Mouse (Mus musculus): ENCODE results near the gene Dok5. TPM values are rescaled to one million over a fixed set of nuclear protein-coding genes. Genes with fewer than 3 reads are reported as not detected.

Dok5 gene
- polyA plus RNA-seq, 1 experiment from 2014 or later: 76.7 TPM

GRCm38 (mm10) chr2:170743521-170743920 lies 11.9 kb downstream of the Dok5 start:
- no peak overlapping the region for H3K4me2 ChIP-seq (replicated peaks)
- H3K9me3 ChIP-seq: no peaks in the 10 kb centered on the region
- 38% methylated on average over 2 of the region's 2 CpGs for WGBS
- H3K4me3 ChIP-seq: no peak overlapping the region
- no peaks in the 10 kb centered on the region for H3K27me3 ChIP-seq
- H3K4me1 ChIP-seq: peaks cover 25% of the 10 kb centered on the region
- H3K36me3 ChIP-seq: no peaks in the 10 kb centered on the region
- no peak overlapping the region for H3K27ac ChIP-seq (replicated peaks)
- no peak overlapping the region for H3K9ac ChIP-seq (replicated peaks)
- peak; percentile 55; the same call in 1 of the 2 replicates for ATAC-seq (replicated peaks)

GRCm38 (mm10) chr2:170748901-170749300 lies 17.3 kb downstream of the Dok5 start:
- Histone ChIP-seq H3K36me3 (no peaks in the 10 kb centered on the region), H3K4me1 (peaks cover 4% of the 10 kb centered on the region), H3K27ac (replicated peaks) (no peak overlapping the region), H3K4me2 (replicated peaks) (no peak overlapping the region), H3K27me3 (no peaks in the 10 kb centered on the region), H3K9me3 (no peaks in the 10 kb centered on the region), H3K4me3 (no peak overlapping the region), H3K9ac (replicated peaks) (no peak overlapping the region)
- 35% methylated on average over 3 of the region's 3 CpGs for WGBS
- ATAC-seq (replicated peaks): no peak

- Histone ChIP-seq H3K4me3 (no peak overlapping the region), H3K4me1 (peaks cover 24% of the 10 kb centered on the region), H3K9me3 (no peaks in the 10 kb centered on the region), H3K27ac (replicated peaks) (no peak overlapping the region), H3K27me3 (no peaks in the 10 kb centered on the region), H3K4me2 (replicated peaks) (no peak overlapping the region), H3K36me3 (no peaks in the 10 kb centered on the region), H3K9ac (replicated peaks) (no peak overlapping the region)
- 73% methylated on average over 10 of the region's 10 CpGs for WGBS
- no peak for ATAC-seq (replicated peaks)
Observed at GRCm38 (mm10) chr2:170752191-170752850, 20.7 kb downstream of the Dok5 start.

GRCm38 (mm10) chr2:170755817-170756216 lies 24.2 kb downstream of the Dok5 start:
- Histone ChIP-seq H3K27me3 (no peaks in the 10 kb centered on the region), H3K4me2 (replicated peaks) (no peak overlapping the region), H3K4me1 (peaks cover 43% of the 10 kb centered on the region), H3K4me3 (no peak overlapping the region), H3K9ac (replicated peaks) (no peak overlapping the region), H3K36me3 (no peaks in the 10 kb centered on the region), H3K9me3 (no peaks in the 10 kb centered on the region), H3K27ac (replicated peaks) (peak overlapping the region; percentile 87)
- 59% methylated on average over 2 of the region's 2 CpGs for WGBS
- ATAC-seq (replicated peaks): no peak

- H3K4me1 ChIP-seq: peaks cover 43% of the 10 kb centered on the region
- H3K4me3 ChIP-seq: no peak overlapping the region
- H3K27me3 ChIP-seq: no peaks in the 10 kb centered on the region
- ATAC-seq (replicated peaks): peak; percentile 33
- no peaks in the 10 kb centered on the region for H3K9me3 ChIP-seq
- H3K9ac ChIP-seq (replicated peaks): no peak overlapping the region
- H3K4me2 ChIP-seq (replicated peaks): no peak overlapping the region
- WGBS: 37% methylated on average over 7 of the region's 7 CpGs
- peak overlapping the region; percentile 87 for H3K27ac ChIP-seq (replicated peaks)
- no peaks in the 10 kb centered on the region for H3K36me3 ChIP-seq
Observed at GRCm38 (mm10) chr2:170756667-170757066, 25.1 kb downstream of the Dok5 start.

GRCm38 (mm10) chr2:170757228-170757875 lies 25.7 kb downstream of the Dok5 start:
- 24% methylated on average over 14 of the region's 14 CpGs for WGBS
- peak; percentile 74 for ATAC-seq (replicated peaks)
- H3K4me1 ChIP-seq: peaks cover 43% of the 10 kb centered on the region
- peak overlapping the region; percentile 87 for H3K27ac ChIP-seq (replicated peaks)
- H3K9me3 ChIP-seq: no peaks in the 10 kb centered on the region
- no peak overlapping the region for H3K4me3 ChIP-seq
- H3K27me3 ChIP-seq: no peaks in the 10 kb centered on the region
- H3K4me2 ChIP-seq (replicated peaks): no peak overlapping the region; the same call in 1 of the 2 replicates
- H3K36me3 ChIP-seq: no peaks in the 10 kb centered on the region
- H3K9ac ChIP-seq (replicated peaks): 0 out of 2 replicates have a peak overlapping the region, but pooled peaks have one; percentile 17

- peaks cover 43% of the 10 kb centered on the region for H3K4me1 ChIP-seq
- no peak overlapping the region for H3K9ac ChIP-seq (replicated peaks)
- no peak overlapping the region for H3K4me2 ChIP-seq (replicated peaks)
- no peaks in the 10 kb centered on the region for H3K36me3 ChIP-seq
- no peaks in the 10 kb centered on the region for H3K9me3 ChIP-seq
- peak overlapping the region; percentile 87 for H3K27ac ChIP-seq (replicated peaks)
- H3K27me3 ChIP-seq: no peaks in the 10 kb centered on the region
- WGBS: 55% methylated on average over 5 of the region's 5 CpGs
- peak; percentile 52; the same call in 1 of the 2 replicates for ATAC-seq (replicated peaks)
- no peak overlapping the region for H3K4me3 ChIP-seq
Observed at GRCm38 (mm10) chr2:170758201-170758600, 26.6 kb downstream of the Dok5 start.

GRCm38 (mm10) chr2:170764704-170765103 lies 33.1 kb downstream of the Dok5 start:
- no peaks in the 10 kb centered on the region for H3K36me3 ChIP-seq
- no peak for ATAC-seq (replicated peaks)

GRCm38 (mm10) chr2:170767243-170767642 lies 35.6 kb downstream of the Dok5 start:
- peak overlapping the region; percentile 72 for H3K27ac ChIP-seq (replicated peaks)
- H3K4me3 ChIP-seq: no peak overlapping the region
- no peaks in the 10 kb centered on the region for H3K36me3 ChIP-seq
- peaks cover 18% of the 10 kb centered on the region for H3K4me1 ChIP-seq
- H3K27me3 ChIP-seq: no peaks in the 10 kb centered on the region
- H3K9ac ChIP-seq (replicated peaks): no peak overlapping the region
- WGBS: 43% methylated on average over 8 of the region's 8 CpGs
- H3K9me3 ChIP-seq: no peaks in the 10 kb centered on the region
- ATAC-seq (replicated peaks): 0 out of 2 replicates have a peak, but pooled peaks have one; percentile 21
- no peak overlapping the region for H3K4me2 ChIP-seq (replicated peaks)

More at GRCm38 (mm10) chr2:170764704-170765103, 33.1 kb downstream of the Dok5 start:
- H3K4me2 ChIP-seq (replicated peaks): no peak overlapping the region
- H3K9me3 ChIP-seq: no peaks in the 10 kb centered on the region
- no peak overlapping the region for H3K4me3 ChIP-seq
- no peak overlapping the region for H3K9ac ChIP-seq (replicated peaks)
- H3K27ac ChIP-seq (replicated peaks): no peak overlapping the region
- H3K4me1 ChIP-seq: peaks cover 9% of the 10 kb centered on the region
- H3K27me3 ChIP-seq: no peaks in the 10 kb centered on the region
- WGBS: 85% methylated on average over 3 of the region's 3 CpGs

- no peaks in the 10 kb centered on the region for H3K36me3 ChIP-seq
- 85% methylated on average over 6 of the region's 6 CpGs for WGBS
- no peak overlapping the region for H3K27ac ChIP-seq (replicated peaks)
- no peak overlapping the region for H3K9ac ChIP-seq (replicated peaks)
- H3K4me1 ChIP-seq: peaks cover 31% of the 10 kb centered on the region
- H3K4me3 ChIP-seq: no peak overlapping the region
- no peak for ATAC-seq (replicated peaks)
- no peaks in the 10 kb centered on the region for H3K27me3 ChIP-seq
- H3K4me2 ChIP-seq (replicated peaks): no peak overlapping the region
- H3K9me3 ChIP-seq: no peaks in the 10 kb centered on the region
Observed at GRCm38 (mm10) chr2:170768699-170769098, 37.1 kb downstream of the Dok5 start.

- no peak overlapping the region for H3K4me3 ChIP-seq
- 0% methylated on average over 1 of the region's 1 CpGs for WGBS
- H3K27me3 ChIP-seq: no peaks in the 10 kb centered on the region
- peaks cover 32% of the 10 kb centered on the region for H3K4me1 ChIP-seq
- no peaks in the 10 kb centered on the region for H3K9me3 ChIP-seq
- no peak overlapping the region for H3K9ac ChIP-seq (replicated peaks)
- H3K27ac ChIP-seq (replicated peaks): peak overlapping the region; percentile 14; the same call in 1 of the 2 replicates
- H3K36me3 ChIP-seq: no peaks in the 10 kb centered on the region
- ATAC-seq (replicated peaks): no peak
- H3K4me2 ChIP-seq (replicated peaks): no peak overlapping the region
Observed at GRCm38 (mm10) chr2:170771555-170771954, 39.9 kb downstream of the Dok5 start.

GRCm38 (mm10) chr2:170772126-170772884 lies 40.7 kb downstream of the Dok5 start:
- Histone ChIP-seq H3K4me1 (peaks cover 27% of the 10 kb centered on the region), H3K4me2 (replicated peaks) (peak overlapping the region; percentile 29), H3K9ac (replicated peaks) (0 out of 2 replicates have a peak overlapping the region, but pooled peaks have one; percentile 26), H3K27ac (replicated peaks) (peak overlapping the region; percentile 72), H3K4me3 (0 out of 2 replicates have a peak overlapping the region, but pooled peaks have one; percentile 8), H3K9me3 (no peaks in the 10 kb centered on the region), H3K27me3 (no peaks in the 10 kb centered on the region), H3K36me3 (no peaks in the 10 kb centered on the region)
- ATAC-seq (replicated peaks): peak; percentile 68
- WGBS: 3% methylated on average over 19 of the region's 19 CpGs

Measured in forebrain, embryonic 15.5 days (tissue).